Mouse (Mus musculus) brain, embryonic 18.5 days (tissue): ENCODE measurements around the gene Pdxk.
A peak's percentile ranks its signal among the peaks of the same experiment; 100 is the strongest.
"Not testable (repeated sequence)": the region's sequence is repeated elsewhere in the genome, so short reads cannot be mapped to it uniquely, and the experiment has no call there.

ENCODE experiments used
- DNase-seq: peaks from one replicate; pipeline ENCODE4 v3.0.0-alpha.2; 2012; ENCODE audit warnings: low read depth, low spot score

Gene Pdxk

DNA sequence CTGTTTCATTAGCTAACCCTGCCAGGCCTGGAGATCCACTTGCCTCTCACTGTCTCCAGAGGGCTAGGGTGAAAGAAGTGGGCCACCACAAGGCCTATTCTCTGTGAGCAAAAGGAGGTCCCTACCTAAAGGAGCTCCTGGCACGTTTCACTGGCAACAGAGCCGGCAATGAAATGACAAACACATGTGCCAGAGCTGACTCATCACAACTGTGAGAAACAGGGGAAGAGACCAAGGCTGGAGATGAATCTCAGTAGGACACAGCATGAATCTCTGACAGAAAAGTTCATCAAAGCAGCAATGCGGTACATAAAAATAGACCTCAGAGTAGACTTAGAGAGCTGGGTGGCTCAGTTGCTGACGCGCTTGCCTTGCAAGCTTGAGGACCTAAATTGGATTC lies 46.9 kb downstream of the Pdxk start:
- DNase-seq: no peak

DNA sequence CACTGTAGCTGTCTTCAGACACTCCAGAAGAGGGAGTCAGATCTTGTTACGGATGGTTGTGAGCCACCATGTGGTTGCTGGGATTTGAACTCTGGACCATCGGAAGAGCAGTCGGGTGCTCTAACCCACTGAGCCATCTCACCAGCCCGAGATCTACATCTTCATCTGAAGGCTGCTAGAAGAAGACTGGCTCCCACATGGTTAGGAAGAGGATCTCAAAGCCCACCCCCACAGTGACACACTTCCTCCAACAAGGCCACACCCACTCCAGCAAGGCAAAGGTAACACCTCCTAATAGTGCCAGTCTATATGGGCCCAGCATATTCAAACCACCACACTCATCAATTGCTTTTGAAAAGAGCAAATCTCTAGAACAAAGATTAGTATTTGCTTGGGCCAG lies 49.8 kb downstream of the Pdxk start:
- DNase-seq: not testable (repeated sequence)

DNA sequence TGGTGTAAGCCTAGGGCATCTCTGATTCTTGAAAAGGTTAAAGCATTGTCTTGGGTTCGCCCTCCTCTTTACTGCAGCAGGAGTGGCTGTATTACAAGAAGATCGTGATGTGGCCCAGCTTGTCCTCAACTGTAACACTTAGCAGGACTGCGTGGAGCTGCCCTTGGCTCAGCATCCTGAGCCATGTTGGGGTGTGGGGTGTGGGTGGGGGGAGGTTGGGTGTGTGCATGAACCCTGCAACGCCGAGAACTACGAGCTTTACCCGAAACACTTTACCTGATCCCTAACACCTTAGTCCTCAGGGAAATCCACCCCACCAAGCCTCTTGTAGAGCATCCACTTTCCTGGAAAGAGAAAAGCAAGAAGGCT lies 51.6 kb downstream of the Pdxk start:
- no peak for DNase-seq

DNA sequence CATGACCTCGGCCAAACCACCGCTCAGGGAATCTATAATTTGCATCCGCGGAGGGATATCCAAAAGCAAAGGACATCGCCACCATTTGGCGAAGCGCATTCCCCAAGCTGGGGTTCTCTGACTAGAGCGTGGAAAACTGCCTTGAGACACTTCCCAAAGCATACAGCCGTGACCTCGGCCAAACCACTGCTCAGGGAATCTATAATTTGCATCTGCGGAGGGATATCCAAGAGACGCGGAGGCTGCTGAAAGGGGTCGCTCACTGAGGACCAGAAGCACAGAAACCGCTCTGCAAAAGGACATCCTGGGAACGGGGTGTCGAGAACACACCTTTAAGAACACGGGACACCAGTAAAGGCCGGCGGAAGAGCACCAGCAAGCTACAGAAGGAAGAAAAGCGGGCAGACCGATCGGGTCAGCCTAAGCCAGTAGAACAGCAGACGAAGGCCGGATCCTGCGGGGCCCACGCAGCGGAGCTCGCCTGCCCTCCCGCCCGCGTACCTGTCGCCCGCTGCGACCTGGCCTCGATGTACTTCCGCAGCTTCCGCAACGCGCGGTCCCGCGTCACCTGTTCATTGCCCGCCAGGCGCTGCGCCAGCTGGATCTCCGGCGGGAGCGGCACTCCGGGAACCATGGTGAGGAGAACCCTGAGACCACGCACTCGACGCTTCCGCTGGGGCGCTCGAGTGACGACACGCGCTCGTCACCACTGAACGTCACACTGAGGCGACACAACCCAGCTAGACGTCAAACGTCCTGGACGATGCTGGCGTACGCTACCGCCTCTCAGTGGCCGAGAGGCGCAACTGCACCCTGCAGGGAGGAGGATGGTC lies 52.2 kb downstream of the Pdxk start, which contains the start of gene Rrp1:
Gene Rrp1, minus strand, starts transcription at position 725 of the 833 bp plus-strand sequence.
- DNase-seq: peak; percentile 86

- DNase-seq: no peak
These were observed 52.9 kb downstream of the Pdxk start for GRCm38 (mm10) chr10:78411851-78412250.

- no peak for DNase-seq
These were observed 55.6 kb downstream of the Pdxk start for GRCm38 (mm10) chr10:78409035-78409788.

- no peak for DNase-seq
These were observed 57.6 kb downstream of the Pdxk start for GRCm38 (mm10) chr10:78407132-78407531.

DNA sequence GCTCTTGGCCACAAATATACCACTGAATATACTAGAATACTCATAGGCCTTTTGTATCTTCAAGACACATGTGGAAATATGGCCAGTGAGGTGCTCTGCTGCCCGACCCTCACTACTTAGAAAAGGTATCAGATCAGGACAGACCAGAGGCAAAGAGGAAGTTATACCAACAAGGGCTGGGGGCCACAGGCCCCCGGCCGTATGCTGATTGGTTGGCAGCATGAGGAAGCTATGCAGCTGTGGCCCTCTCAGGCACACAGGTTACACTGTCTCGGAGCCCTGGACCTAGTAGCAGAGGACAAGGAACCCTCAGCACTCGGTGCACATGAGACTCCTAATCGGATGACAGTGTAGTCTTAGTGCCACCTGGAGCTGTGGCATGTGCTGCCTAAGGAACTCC lies 58.6 kb downstream of the Pdxk start:
- DNase-seq: no peak

GRCm38 (mm10) chr10:78402301-78402922 lies 62.4 kb downstream of the Pdxk start:
- DNase-seq: no peak

- no peak for DNase-seq
These were observed 63.6 kb downstream of the Pdxk start for GRCm38 (mm10) chr10:78401127-78401526.

GRCm38 (mm10) chr10:78399090-78399657 lies 65.6 kb downstream of the Pdxk start:
- DNase-seq: no peak

DNA sequence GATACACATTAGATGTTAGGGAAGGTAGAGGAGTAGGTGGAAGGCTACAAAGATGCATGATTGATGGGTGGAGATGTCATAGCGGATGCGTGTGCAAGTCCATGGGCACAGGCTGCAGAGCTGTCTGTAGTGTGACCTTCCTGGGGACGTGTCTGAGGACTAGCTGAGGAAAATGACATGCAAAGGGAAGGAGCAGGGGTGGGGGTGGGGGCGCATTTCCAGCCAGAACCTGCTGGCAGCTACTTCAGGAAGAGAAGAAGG lies 68.2 kb downstream of the Pdxk start:
- DNase-seq: no peak

- DNase-seq: peak; percentile 92
These were observed 68.8 kb downstream of the Pdxk start for GRCm38 (mm10) chr10:78395819-78396624.

DNA sequence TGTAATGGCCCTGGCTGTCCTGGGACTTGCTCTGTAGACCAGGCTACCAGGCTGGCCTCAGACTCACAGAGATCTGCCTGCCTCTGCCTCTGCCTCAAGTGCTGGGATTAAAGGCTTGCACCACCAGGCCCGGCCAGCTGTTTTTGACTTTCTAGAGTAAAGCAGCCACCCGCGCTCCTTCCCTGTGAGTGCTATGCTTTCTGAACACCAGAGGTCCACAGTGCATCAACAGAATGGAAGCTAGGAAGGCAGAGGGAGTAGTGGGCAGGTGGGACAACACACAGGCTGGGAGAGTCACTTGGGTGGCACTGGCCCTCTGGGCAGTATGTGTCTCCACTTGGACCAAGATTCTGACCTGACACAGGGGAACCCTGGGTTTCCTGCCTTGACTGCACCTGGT lies 69.4 kb downstream of the Pdxk start:
- DNase-seq: no peak

DNA sequence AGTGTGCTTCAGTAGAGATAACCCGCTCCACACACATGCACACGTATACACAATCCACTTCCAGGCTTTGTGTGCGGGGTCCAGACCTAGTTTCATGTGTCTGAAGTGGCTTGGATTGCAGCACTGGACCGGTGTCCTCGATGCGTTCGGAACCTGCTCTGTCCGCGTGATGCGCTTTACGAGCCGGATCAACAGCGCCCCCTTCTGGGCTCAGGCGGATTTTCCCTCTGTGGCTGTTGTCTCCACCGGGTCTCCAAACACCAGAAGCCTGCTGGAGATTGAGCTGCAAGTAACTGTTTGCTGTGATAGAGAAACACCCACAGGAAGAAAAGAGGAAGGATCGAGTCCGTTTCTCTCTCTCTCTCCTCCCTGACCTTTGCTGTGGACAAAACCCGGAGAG lies 72.7 kb downstream of the Pdxk start:
- DNase-seq: no peak

GRCm38 (mm10) chr10:78390982-78391470 lies 73.7 kb downstream of the Pdxk start:
- DNase-seq: no peak

- no peak for DNase-seq
These were observed 76.4 kb downstream of the Pdxk start for GRCm38 (mm10) chr10:78388216-78388980.
